Mouse (Mus musculus): ENCODE results near the gene Dhdh. TPM values are rescaled to one million over a fixed set of nuclear protein-coding genes. Genes with fewer than 3 reads are reported as not detected.
A peak's percentile ranks its signal among the peaks of the same experiment; 100 is the strongest.
"Not testable (repeated sequence)": the region's sequence is repeated elsewhere in the genome, so short reads cannot be mapped to it uniquely, and the experiment has no call there.

Dhdh gene
- polyA plus RNA-seq, 1 experiment from 2014 or later, result 3.4 TPM

GRCm38 (mm10) chr7:45467090-45467670 is 21.4 kb downstream of the Dhdh start:
- H3K36me3 ChIP-seq, result peaks cover 26% of the 10 kb centered on the region
- peak overlapping the region; percentile 83 for H3K4me3 ChIP-seq
- 0 out of 2 replicates have a peak overlapping the region, but pooled peaks have one; percentile 33 for H3K9ac ChIP-seq
- peak; percentile 55 for ATAC-seq (ENCODE audit: borderline replicate concordance, extremely low read depth, low FRiP score, low TSS enrichment)
- H3K4me1 ChIP-seq, result peaks cover 20% of the 10 kb centered on the region
- peak overlapping the region; percentile 71 for H3K4me2 ChIP-seq
- H3K9me3 ChIP-seq, result no peaks in the 10 kb centered on the region
- peak overlapping the region; percentile 73 for H3K27ac ChIP-seq
- H3K27me3 ChIP-seq, result no peaks in the 10 kb centered on the region
- 21% methylated on average over 7 of the region's 7 CpGs for WGBS

GRCm38 (mm10) chr7:45466283-45467089 is 22.1 kb downstream of the Dhdh start, which contains the start of gene Bax:
Gene Bax (minus strand): TSS chr7:45466898.
- ATAC-seq (ENCODE audit: borderline replicate concordance, extremely low read depth, low FRiP score, low TSS enrichment), result peak; percentile 76
- Histone ChIP-seq H3K9me3 (no peaks in the 10 kb centered on the region), H3K4me3 (peak within 1 kb of the TSS; percentile 83), H3K27me3 (no peaks in the 10 kb centered on the region), H3K36me3 (peaks cover 30% of the 10 kb centered on the region), H3K9ac (peak within 1 kb of the TSS; percentile 65), H3K4me2 (peak within 1 kb of the TSS; percentile 71), H3K4me1 (peaks cover 25% of the 10 kb centered on the region), H3K27ac (peak within 1 kb of the TSS; percentile 73)
- 0% methylated on average over 50 of the region's 58 CpGs for WGBS

GRCm38 (mm10) chr7:45465549-45465948 is 23.1 kb downstream of the Dhdh start:
- WGBS, result 76% methylated on average over 9 of the region's 9 CpGs
- Histone ChIP-seq H3K9me3 (no peaks in the 10 kb centered on the region), H3K4me3 (peak overlapping the region; percentile 83), H3K36me3 (peaks cover 30% of the 10 kb centered on the region), H3K4me2 (peak overlapping the region; percentile 71), H3K27ac (no peak overlapping the region), H3K27me3 (no peaks in the 10 kb centered on the region), H3K4me1 (peaks cover 33% of the 10 kb centered on the region), H3K9ac (peak overlapping the region; percentile 65; the same call in 1 of the 2 replicates)
- ATAC-seq (ENCODE audit: borderline replicate concordance, extremely low read depth, low FRiP score, low TSS enrichment), result no peak

GRCm38 (mm10) chr7:45465112-45465511 is 23.5 kb downstream of the Dhdh start:
- Histone ChIP-seq H3K36me3 (peaks cover 30% of the 10 kb centered on the region), H3K9ac (no peak overlapping the region), H3K9me3 (no peaks in the 10 kb centered on the region), H3K4me1 (peaks cover 37% of the 10 kb centered on the region), H3K4me2 (peak overlapping the region; percentile 71), H3K27ac (no peak overlapping the region), H3K4me3 (0 out of 2 replicates have a peak overlapping the region, but pooled peaks have one; percentile 83), H3K27me3 (no peaks in the 10 kb centered on the region)
- ATAC-seq (ENCODE audit: borderline replicate concordance, extremely low read depth, low FRiP score, low TSS enrichment), result no peak
- WGBS, result 89% methylated on average over 12 of the region's 12 CpGs

- Histone ChIP-seq H3K9me3 (no peaks in the 10 kb centered on the region), H3K27ac (no peak overlapping the region), H3K4me2 (no peak overlapping the region), H3K27me3 (no peaks in the 10 kb centered on the region), H3K4me3 (no peak overlapping the region), H3K4me1 (peaks cover 40% of the 10 kb centered on the region), H3K36me3 (peaks cover 30% of the 10 kb centered on the region), H3K9ac (no peak overlapping the region)
- 90% methylated on average over 7 of the region's 7 CpGs for WGBS
- no peak for ATAC-seq (ENCODE audit: borderline replicate concordance, extremely low read depth, low FRiP score, low TSS enrichment)
Observed at GRCm38 (mm10) chr7:45463987-45464778, 24.4 kb downstream of the Dhdh start.

- Histone ChIP-seq H3K36me3 (peaks cover 37% of the 10 kb centered on the region), H3K4me1 (peaks cover 47% of the 10 kb centered on the region)
- H3K4me3 ChIP-seq; H3K4me2 ChIP-seq; H3K27me3 ChIP-seq; H3K9ac ChIP-seq; H3K9me3 ChIP-seq; ATAC-seq (ENCODE audit: borderline replicate concordance, extremely low read depth, low FRiP score, low TSS enrichment); H3K27ac ChIP-seq: not testable (repeated sequence)
- WGBS, result 73% methylated on average over 4 of the region's 4 CpGs
Observed at GRCm38 (mm10) chr7:45462868-45463267, 25.7 kb downstream of the Dhdh start.

- no peaks in the 10 kb centered on the region for H3K9me3 ChIP-seq
- no peak overlapping the region for H3K4me3 ChIP-seq
- no peak overlapping the region for H3K27ac ChIP-seq
- peaks cover 49% of the 10 kb centered on the region for H3K4me1 ChIP-seq
- H3K4me2 ChIP-seq, result no peak overlapping the region
- H3K9ac ChIP-seq, result no peak overlapping the region
- ATAC-seq (ENCODE audit: borderline replicate concordance, extremely low read depth, low FRiP score, low TSS enrichment), result no peak
- peaks cover 43% of the 10 kb centered on the region for H3K36me3 ChIP-seq
- H3K27me3 ChIP-seq, result no peaks in the 10 kb centered on the region
- 86% methylated on average over 4 of the region's 4 CpGs for WGBS
Observed at GRCm38 (mm10) chr7:45462325-45462724, 26.3 kb downstream of the Dhdh start.

GRCm38 (mm10) chr7:45461781-45462180 is 26.8 kb downstream of the Dhdh start:
- H3K9ac ChIP-seq, result no peak overlapping the region
- no peak overlapping the region for H3K4me3 ChIP-seq
- WGBS, result 85% methylated on average over 4 of the region's 4 CpGs
- peaks cover 46% of the 10 kb centered on the region for H3K36me3 ChIP-seq
- H3K4me2 ChIP-seq, result no peak overlapping the region
- peaks cover 47% of the 10 kb centered on the region for H3K4me1 ChIP-seq
- no peaks in the 10 kb centered on the region for H3K27me3 ChIP-seq
- peak overlapping the region; percentile 89 for H3K27ac ChIP-seq
- ATAC-seq (ENCODE audit: borderline replicate concordance, extremely low read depth, low FRiP score, low TSS enrichment), result no peak
- H3K9me3 ChIP-seq, result no peaks in the 10 kb centered on the region

GRCm38 (mm10) chr7:45461326-45461725 is 27.3 kb downstream of the Dhdh start:
- Histone ChIP-seq H3K27ac (peak overlapping the region; percentile 89), H3K4me1 (peaks cover 47% of the 10 kb centered on the region), H3K9me3 (no peaks in the 10 kb centered on the region), H3K9ac (no peak overlapping the region), H3K36me3 (peaks cover 46% of the 10 kb centered on the region), H3K27me3 (no peaks in the 10 kb centered on the region), H3K4me2 (peak overlapping the region; percentile 59; the same call in 1 of the 2 replicates), H3K4me3 (no peak overlapping the region)
- no peak for ATAC-seq (ENCODE audit: borderline replicate concordance, extremely low read depth, low FRiP score, low TSS enrichment)
- WGBS, result 54% methylated on average over 5 of the region's 5 CpGs

GRCm38 (mm10) chr7:45460860-45461314 is 27.7 kb downstream of the Dhdh start:
- H3K9me3 ChIP-seq, result no peaks in the 10 kb centered on the region
- no peaks in the 10 kb centered on the region for H3K27me3 ChIP-seq
- H3K4me1 ChIP-seq, result peaks cover 44% of the 10 kb centered on the region
- H3K9ac ChIP-seq, result no peak overlapping the region
- WGBS, result 8% methylated on average over 13 of the region's 13 CpGs
- peak; percentile 8; the same call in 1 of the 2 replicates for ATAC-seq (ENCODE audit: borderline replicate concordance, extremely low read depth, low FRiP score, low TSS enrichment)
- H3K4me2 ChIP-seq, result peak overlapping the region; percentile 59
- 0 out of 2 replicates have a peak overlapping the region, but pooled peaks have one; percentile 1 for H3K4me3 ChIP-seq
- H3K36me3 ChIP-seq, result peaks cover 50% of the 10 kb centered on the region
- H3K27ac ChIP-seq, result peak overlapping the region; percentile 89

- H3K9me3 ChIP-seq, result no peaks in the 10 kb centered on the region
- peak overlapping the region; percentile 59 for H3K4me2 ChIP-seq
- H3K4me3 ChIP-seq, result peak overlapping the region; percentile 76
- H3K4me1 ChIP-seq, result peaks cover 39% of the 10 kb centered on the region
- peak overlapping the region; percentile 89 for H3K27ac ChIP-seq
- 0 out of 2 replicates have a peak, but pooled peaks have one; percentile 0 for ATAC-seq (ENCODE audit: borderline replicate concordance, extremely low read depth, low FRiP score, low TSS enrichment)
- peak overlapping the region; percentile 26; the same call in 1 of the 2 replicates for H3K9ac ChIP-seq
- H3K36me3 ChIP-seq, result peaks cover 52% of the 10 kb centered on the region
- WGBS, result 51% methylated on average over 7 of the region's 7 CpGs
- H3K27me3 ChIP-seq, result no peaks in the 10 kb centered on the region
Observed at GRCm38 (mm10) chr7:45460377-45460776, 28.2 kb downstream of the Dhdh start.
